Mouse (Mus musculus) liver, embryonic 15.5 days (tissue): ENCODE data around the gene Afap1. TPM values are rescaled to one million over a fixed set of nuclear protein-coding genes. Genes with fewer than 3 reads are reported as not detected.

Experiments
- ATAC-seq: fragments of 200-750 bp; cut with Nextera tagmentation; 2 replicates; pipeline ENCODE4 v1.8.0; 2017; ENCODE audit warnings: moderate number of reproducible peaks, mild to moderate bottlenecking, moderate library complexity; ENCODE audit not compliant: insufficient read depth
- H3K27ac ChIP-seq: fragments of 300-500 bp; sonication (generic); replicated peaks from 2 replicates; pipeline ENCODE4 v1.5.1; 2015; ENCODE audit warnings: mild to moderate bottlenecking, inconsistent platforms
- H3K27me3 ChIP-seq: fragments of 300-500 bp; sonication (generic); 2 replicates; pipeline ENCODE4 v1.6.1; 2015; ENCODE audit warnings: mild to moderate bottlenecking, inconsistent platforms
- H3K36me3 ChIP-seq: fragments of 300-500 bp; sonication (generic); replicated peaks from 2 replicates; pipeline ENCODE4 v1.6.1; 2015; ENCODE audit warnings: moderate library complexity, mild to moderate bottlenecking, inconsistent platforms
- H3K4me1 ChIP-seq: fragments of 300-500 bp; sonication (generic); replicated peaks from 2 replicates; pipeline ENCODE4 v1.6.1; 2015; ENCODE audit warnings: inconsistent platforms
- H3K4me2 ChIP-seq: fragments of 300-500 bp; sonication (generic); 2 replicates; pipeline ENCODE4 v1.6.1; 2015; ENCODE audit warnings: moderate library complexity, mild to moderate bottlenecking, inconsistent platforms
- H3K4me3 ChIP-seq: fragments of 300-500 bp; sonication (generic); replicated peaks from 2 replicates; pipeline ENCODE4 v1.5.1; 2015; ENCODE audit warnings: mild to moderate bottlenecking, inconsistent platforms
- H3K9ac ChIP-seq: fragments of 300-500 bp; sonication (generic); 2 replicates; pipeline ENCODE4 v1.6.1; 2015; ENCODE audit warnings: moderate library complexity, mild to moderate bottlenecking, inconsistent platforms
- H3K9me3 ChIP-seq: fragments of 300-500 bp; sonication (generic); replicated peaks from 2 replicates; pipeline ENCODE4 v1.6.1; 2016; ENCODE audit warnings: inconsistent platforms
- WGBS: fragments of 180-500 bp; shearing (Covaris S2); methylation state at CpG from one replicate; pipeline ENCODE4 v1.1.7; 2015; ENCODE audit warnings: mixed read lengths; ENCODE audit not compliant: insufficient replicate concordance; 5-methylcytosine and 5-hydroxymethylcytosine counted together
- polyA plus RNA-seq: library from polyadenylated mRNA; unstranded; fragments of >200 nt; fragmentation: Nextera tagmentation; extraction: Ambion mirVana; gene quantifications from 2 replicates; pipeline ENCODE4 v1.2.1, GENCODE M21; 2015

Afap1 gene
- polyA plus RNA-seq, 1 experiment from 2014 or later = 1.2 TPM

GRCm38 (mm10) chr5:35935939-35936338 lies 42.8 kb downstream of the Afap1 start:
- ATAC-seq = no peak
- WGBS = 66% methylated on average over 7 of the region's 7 CpGs
- H3K9me3 ChIP-seq = no peaks in the 10 kb centered on the region

GRCm38 (mm10) chr5:35938249-35939223 lies 45.4 kb downstream of the Afap1 start:
- no peaks in the 10 kb centered on the region for H3K9me3 ChIP-seq
- H3K36me3 ChIP-seq = no peaks in the 10 kb centered on the region
- H3K9ac ChIP-seq = no peak overlapping the region
- 57% methylated on average over 10 of the region's 10 CpGs for WGBS
- no peaks in the 10 kb centered on the region; the same call in 1 of the 2 replicates for H3K4me1 ChIP-seq
- H3K4me2 ChIP-seq = no peak overlapping the region
- no peak for ATAC-seq
- no peak overlapping the region for H3K27ac ChIP-seq
- no peaks in the 10 kb centered on the region for H3K27me3 ChIP-seq
- no peak overlapping the region for H3K4me3 ChIP-seq

More at GRCm38 (mm10) chr5:35935939-35936338, 42.8 kb downstream of the Afap1 start:
- Histone ChIP-seq H3K9ac (no peak overlapping the region), H3K4me2 (no peak overlapping the region), H3K4me1 (no peaks in the 10 kb centered on the region; the same call in 1 of the 2 replicates), H3K27ac (no peak overlapping the region), H3K27me3 (no peaks in the 10 kb centered on the region), H3K4me3 (no peak overlapping the region), H3K36me3 (no peaks in the 10 kb centered on the region)

- Histone ChIP-seq H3K9ac (no peak overlapping the region), H3K4me3 (no peak overlapping the region), H3K4me1 (no peaks in the 10 kb centered on the region; the same call in 1 of the 2 replicates), H3K4me2 (no peak overlapping the region), H3K36me3 (no peaks in the 10 kb centered on the region), H3K27me3 (no peaks in the 10 kb centered on the region), H3K27ac (no peak overlapping the region), H3K9me3 (no peaks in the 10 kb centered on the region)
- WGBS = 65% methylated on average over 6 of the region's 6 CpGs
- ATAC-seq = no peak
These were observed 46.8 kb downstream of the Afap1 start for GRCm38 (mm10) chr5:35939958-35940357.

GRCm38 (mm10) chr5:35943541-35943940 lies 50.4 kb downstream of the Afap1 start:
- H3K36me3 ChIP-seq = no peaks in the 10 kb centered on the region
- H3K9ac ChIP-seq = no peak overlapping the region
- 58% methylated on average over 5 of the region's 5 CpGs for WGBS
- no peak overlapping the region for H3K4me2 ChIP-seq
- no peak overlapping the region for H3K4me3 ChIP-seq
- no peaks in the 10 kb centered on the region for H3K9me3 ChIP-seq
- ATAC-seq = no peak
- no peak overlapping the region for H3K27ac ChIP-seq
- H3K4me1 ChIP-seq = no peaks in the 10 kb centered on the region; the same call in 1 of the 2 replicates
- no peaks in the 10 kb centered on the region for H3K27me3 ChIP-seq

GRCm38 (mm10) chr5:35946841-35947240 lies 53.7 kb downstream of the Afap1 start:
- no peak for ATAC-seq
- Histone ChIP-seq H3K9ac (no peak overlapping the region), H3K27me3 (no peaks in the 10 kb centered on the region), H3K4me3 (no peak overlapping the region), H3K4me2 (no peak overlapping the region), H3K36me3 (no peaks in the 10 kb centered on the region), H3K27ac (no peak overlapping the region), H3K4me1 (no peaks in the 10 kb centered on the region), H3K9me3 (no peaks in the 10 kb centered on the region)
- 75% methylated on average over 2 of the region's 2 CpGs for WGBS

GRCm38 (mm10) chr5:35947427-35947826 lies 54.3 kb downstream of the Afap1 start:
- H3K9me3 ChIP-seq = no peaks in the 10 kb centered on the region
- H3K4me2 ChIP-seq = no peak overlapping the region
- H3K4me3 ChIP-seq = no peak overlapping the region
- H3K27me3 ChIP-seq = no peaks in the 10 kb centered on the region
- H3K27ac ChIP-seq = no peak overlapping the region
- no peak overlapping the region for H3K9ac ChIP-seq
- H3K36me3 ChIP-seq = no peaks in the 10 kb centered on the region
- H3K4me1 ChIP-seq = no peaks in the 10 kb centered on the region
- 56% methylated on average over 4 of the region's 4 CpGs for WGBS
- no peak for ATAC-seq

GRCm38 (mm10) chr5:35948225-35948975 lies 55.3 kb downstream of the Afap1 start:
- 67% methylated on average over 15 of the region's 15 CpGs for WGBS
- Histone ChIP-seq H3K4me1 (no peaks in the 10 kb centered on the region), H3K27me3 (no peaks in the 10 kb centered on the region), H3K27ac (no peak overlapping the region), H3K4me2 (no peak overlapping the region), H3K9ac (no peak overlapping the region), H3K9me3 (no peaks in the 10 kb centered on the region), H3K36me3 (no peaks in the 10 kb centered on the region), H3K4me3 (no peak overlapping the region)
- ATAC-seq = no peak

GRCm38 (mm10) chr5:35949061-35949460 lies 55.9 kb downstream of the Afap1 start:
- no peaks in the 10 kb centered on the region for H3K36me3 ChIP-seq
- ATAC-seq = no peak
- 48% methylated on average over 5 of the region's 5 CpGs for WGBS

GRCm38 (mm10) chr5:35950504-35950903 lies 57.4 kb downstream of the Afap1 start:
- Histone ChIP-seq H3K36me3 (no peaks in the 10 kb centered on the region), H3K9ac (no peak overlapping the region), H3K9me3 (no peaks in the 10 kb centered on the region), H3K4me1 (no peaks in the 10 kb centered on the region), H3K4me2 (no peak overlapping the region), H3K27ac (no peak overlapping the region), H3K27me3 (no peaks in the 10 kb centered on the region), H3K4me3 (no peak overlapping the region)
- 61% methylated on average over 7 of the region's 7 CpGs for WGBS
- ATAC-seq = no peak

More at GRCm38 (mm10) chr5:35949061-35949460, 55.9 kb downstream of the Afap1 start:
- no peaks in the 10 kb centered on the region for H3K27me3 ChIP-seq
- no peaks in the 10 kb centered on the region for H3K9me3 ChIP-seq
- H3K4me1 ChIP-seq = no peaks in the 10 kb centered on the region
- no peak overlapping the region for H3K4me3 ChIP-seq
- H3K4me2 ChIP-seq = no peak overlapping the region
- no peak overlapping the region for H3K9ac ChIP-seq
- no peak overlapping the region for H3K27ac ChIP-seq

GRCm38 (mm10) chr5:35954055-35954718 lies 61.1 kb downstream of the Afap1 start:
- Histone ChIP-seq H3K27me3 (no peaks in the 10 kb centered on the region), H3K4me2 (no peak overlapping the region), H3K9me3 (no peaks in the 10 kb centered on the region), H3K4me1 (no peaks in the 10 kb centered on the region), H3K36me3 (no peaks in the 10 kb centered on the region), H3K9ac (no peak overlapping the region), H3K27ac (no peak overlapping the region), H3K4me3 (no peak overlapping the region)
- ATAC-seq = no peak
- 62% methylated on average over 12 of the region's 12 CpGs for WGBS

GRCm38 (mm10) chr5:35956268-35956667 lies 63.1 kb downstream of the Afap1 start:
- Histone ChIP-seq H3K9me3 (no peaks in the 10 kb centered on the region), H3K4me3 (no peak overlapping the region), H3K36me3 (no peaks in the 10 kb centered on the region), H3K27me3 (no peaks in the 10 kb centered on the region), H3K27ac (no peak overlapping the region), H3K4me1 (no peaks in the 10 kb centered on the region), H3K4me2 (no peak overlapping the region), H3K9ac (no peak overlapping the region)
- ATAC-seq = no peak
- WGBS = 58% methylated on average over 1 of the region's 1 CpGs
